Mouse (Mus musculus): ENCODE results near the gene Cd37. TPM values are rescaled to one million over a fixed set of nuclear protein-coding genes. Genes with fewer than 3 reads are reported as not detected.

The Cd37 gene
- polyA plus RNA-seq, 1 experiment from 2014 or later = 1.2 TPM

DNA sequence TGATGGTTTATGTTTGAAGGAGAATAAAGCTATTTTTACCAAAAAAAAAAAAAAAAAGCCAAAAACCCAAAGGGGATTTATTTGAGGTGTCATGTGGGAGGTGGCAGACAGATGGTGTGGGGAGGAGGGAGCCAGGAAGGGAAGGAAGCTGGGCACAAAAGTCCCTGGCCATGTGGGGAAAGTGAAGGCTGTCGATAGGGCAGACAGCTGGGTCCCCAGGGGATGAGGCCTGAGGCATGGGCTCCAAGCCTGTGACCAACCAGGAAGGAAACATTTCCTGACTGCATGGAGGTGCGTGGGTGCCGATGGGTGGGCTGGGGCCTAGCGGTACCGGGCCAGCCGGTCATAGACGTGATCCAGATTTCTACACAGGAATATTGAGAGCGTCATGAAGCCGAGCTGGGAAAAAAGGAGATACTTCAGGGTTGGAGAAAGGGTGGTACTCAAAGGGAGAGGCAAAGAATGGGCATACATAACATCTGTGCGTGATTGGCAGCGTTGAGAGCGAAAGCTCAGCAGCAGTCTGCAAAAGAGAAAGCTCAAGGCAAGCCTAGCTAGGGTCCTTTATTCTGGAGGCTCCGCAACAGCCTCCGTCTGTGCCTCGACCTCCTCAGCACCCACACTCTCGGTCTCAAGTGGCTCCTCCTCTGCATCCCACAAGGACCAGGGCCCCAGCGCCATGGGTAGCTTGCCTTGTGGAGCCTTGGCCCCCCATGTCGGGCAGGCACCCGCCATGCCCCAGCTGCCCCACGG, 5.2 kb downstream of the Cd37 start:
- Histone ChIP-seq H3K27me3 (peaks cover 34% of the 10 kb centered on the region), H3K4me3 (replicated peaks) (0 out of 2 replicates have a peak overlapping the region, but pooled peaks have one; percentile 10), H3K4me1 (peaks cover 41% of the 10 kb centered on the region), H3K27ac (peak overlapping the region; percentile 56), H3K9me3 (no peaks in the 10 kb centered on the region), H3K4me2 (peak overlapping the region; percentile 42), H3K9ac (peak overlapping the region; percentile 17; the same call in 1 of the 2 replicates), H3K36me3 (replicated peaks) (peaks cover 37% of the 10 kb centered on the region)
- ATAC-seq (ENCODE audit: low FRiP score) = peak; percentile 27; the same call in 1 of the 2 replicates
- WGBS = 26% methylated on average over 20 of the region's 20 CpGs

DNA sequence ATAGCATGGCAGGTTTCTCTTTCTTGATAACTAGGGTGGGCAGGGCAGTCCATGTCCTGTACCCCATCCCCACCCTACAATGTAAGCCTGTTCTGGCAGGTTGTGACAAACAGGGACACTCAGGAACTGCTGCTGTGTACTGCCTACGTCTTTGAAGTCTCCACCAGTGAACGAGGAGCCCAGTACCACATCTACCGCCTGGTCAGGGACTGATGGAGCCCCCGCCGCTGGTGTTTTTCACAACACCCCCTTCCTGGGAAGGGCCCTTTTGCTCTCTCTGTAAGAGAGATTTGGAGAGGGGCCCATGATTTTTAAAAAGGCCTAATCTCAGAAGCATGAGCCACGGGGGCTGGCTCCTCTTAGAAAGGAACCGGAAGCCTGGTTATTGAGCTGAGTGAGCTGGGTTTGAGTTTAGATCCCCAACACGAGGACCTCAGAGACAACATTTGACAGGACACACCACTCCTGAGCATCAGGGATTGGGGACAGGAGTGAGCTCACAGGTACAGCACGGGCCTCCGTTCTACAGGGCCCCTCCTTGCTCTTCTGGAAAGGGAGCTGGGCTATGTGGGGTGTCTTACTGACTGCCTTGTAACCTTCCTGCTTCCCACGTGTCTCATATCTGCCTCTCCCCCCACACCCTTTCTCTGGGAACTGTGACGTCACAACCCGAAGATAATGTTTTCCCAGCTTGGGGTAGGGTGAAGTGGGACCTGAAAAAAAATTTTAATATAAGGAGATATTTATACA, 6.0 kb downstream of the Cd37 start:
- WGBS = 69% methylated on average over 13 of the region's 13 CpGs
- Histone ChIP-seq H3K4me3 (replicated peaks) (no peak overlapping the region), H3K4me2 (no peak overlapping the region), H3K4me1 (peaks cover 41% of the 10 kb centered on the region), H3K27ac (peak overlapping the region; percentile 56; the same call in 1 of the 2 replicates), H3K27me3 (peaks cover 25% of the 10 kb centered on the region), H3K9me3 (no peaks in the 10 kb centered on the region), H3K36me3 (replicated peaks) (peaks cover 46% of the 10 kb centered on the region), H3K9ac (no peak overlapping the region)
- ATAC-seq (ENCODE audit: low FRiP score) = no peak

DNA sequence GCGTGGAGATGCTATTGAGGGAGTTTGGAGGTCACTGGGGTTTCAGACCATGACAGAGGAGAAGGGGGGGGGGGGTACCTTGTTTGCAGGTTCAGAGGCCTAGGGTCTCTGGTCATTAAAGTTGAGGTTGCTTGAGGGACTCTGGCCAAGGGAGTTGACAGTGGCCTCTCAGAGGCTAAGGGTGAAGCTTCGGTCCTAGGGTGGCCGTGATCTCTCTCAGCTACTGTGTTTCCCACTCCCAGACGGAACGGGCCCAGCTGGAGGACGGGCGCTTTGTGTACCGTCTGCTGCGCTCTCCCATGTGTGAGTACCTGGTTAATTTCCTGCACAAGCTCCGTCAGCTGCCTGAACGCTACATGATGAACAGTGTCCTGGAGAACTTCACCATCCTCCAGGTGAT, 7.0 kb downstream of the Cd37 start:
- no peak for ATAC-seq (ENCODE audit: low FRiP score)
- Histone ChIP-seq H3K36me3 (replicated peaks) (peaks cover 53% of the 10 kb centered on the region), H3K9me3 (no peaks in the 10 kb centered on the region), H3K9ac (no peak overlapping the region), H3K4me3 (replicated peaks) (no peak overlapping the region), H3K4me2 (no peak overlapping the region), H3K27me3 (peaks cover 16% of the 10 kb centered on the region), H3K4me1 (peaks cover 41% of the 10 kb centered on the region), H3K27ac (no peak overlapping the region)
- 92% methylated on average over 11 of the region's 11 CpGs for WGBS

GRCm38 (mm10) chr7:45231192-45231591, 7.7 kb downstream of the Cd37 start:
- H3K36me3 ChIP-seq (replicated peaks) = peaks cover 60% of the 10 kb centered on the region

GRCm38 (mm10) chr7:45229459-45230203, 9.3 kb downstream of the Cd37 start:
- peaks cover 28% of the 10 kb centered on the region for H3K4me1 ChIP-seq
- ATAC-seq (ENCODE audit: low FRiP score) = no peak
- H3K9me3 ChIP-seq = no peaks in the 10 kb centered on the region
- H3K36me3 ChIP-seq (replicated peaks) = peaks cover 76% of the 10 kb centered on the region
- no peak overlapping the region for H3K4me2 ChIP-seq
- peaks cover 3% of the 10 kb centered on the region; the same call in 1 of the 2 replicates for H3K27me3 ChIP-seq
- 90% methylated on average over 7 of the region's 7 CpGs for WGBS
- no peak overlapping the region for H3K9ac ChIP-seq
- no peak overlapping the region for H3K4me3 ChIP-seq (replicated peaks)
- no peak overlapping the region for H3K27ac ChIP-seq

More at GRCm38 (mm10) chr7:45231192-45231591, 7.7 kb downstream of the Cd37 start:
- Histone ChIP-seq H3K27ac (no peak overlapping the region), H3K4me3 (replicated peaks) (no peak overlapping the region), H3K9ac (no peak overlapping the region), H3K4me2 (no peak overlapping the region), H3K4me1 (peaks cover 41% of the 10 kb centered on the region), H3K9me3 (no peaks in the 10 kb centered on the region), H3K27me3 (peaks cover 9% of the 10 kb centered on the region)
- ATAC-seq (ENCODE audit: low FRiP score) = no peak
- WGBS = 94% methylated on average over 12 of the region's 12 CpGs

DNA sequence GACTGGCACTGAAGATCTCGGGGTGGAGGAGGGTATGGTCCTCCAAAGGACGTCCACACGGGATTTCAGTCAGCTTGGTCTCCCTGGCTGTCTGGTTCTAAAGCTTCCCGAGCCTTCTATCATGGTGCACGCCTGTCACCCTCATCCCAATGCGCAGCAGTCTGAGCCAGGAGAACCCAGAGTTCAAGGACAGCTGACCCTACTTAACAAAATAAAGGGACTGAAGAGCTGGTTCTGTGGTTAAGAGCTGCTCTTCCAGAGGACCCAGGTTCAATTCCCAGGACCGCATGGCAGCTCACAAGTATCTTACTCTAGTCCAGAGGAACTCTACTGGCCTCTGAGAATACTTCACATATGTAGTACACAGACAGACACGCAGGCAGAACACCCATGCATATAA, 9.9 kb downstream of the Cd37 start:
- no peak for ATAC-seq (ENCODE audit: low FRiP score)
- H3K4me2 ChIP-seq = no peak overlapping the region
- H3K27me3 ChIP-seq = peaks cover under 1% of the 10 kb centered on the region; the same call in 1 of the 2 replicates
- no peak overlapping the region for H3K27ac ChIP-seq
- peaks cover 22% of the 10 kb centered on the region for H3K4me1 ChIP-seq
- 95% methylated on average over 8 of the region's 8 CpGs for WGBS
- no peak overlapping the region for H3K9ac ChIP-seq
- H3K4me3 ChIP-seq (replicated peaks) = no peak overlapping the region
- peaks cover 82% of the 10 kb centered on the region for H3K36me3 ChIP-seq (replicated peaks)
- no peaks in the 10 kb centered on the region for H3K9me3 ChIP-seq

DNA sequence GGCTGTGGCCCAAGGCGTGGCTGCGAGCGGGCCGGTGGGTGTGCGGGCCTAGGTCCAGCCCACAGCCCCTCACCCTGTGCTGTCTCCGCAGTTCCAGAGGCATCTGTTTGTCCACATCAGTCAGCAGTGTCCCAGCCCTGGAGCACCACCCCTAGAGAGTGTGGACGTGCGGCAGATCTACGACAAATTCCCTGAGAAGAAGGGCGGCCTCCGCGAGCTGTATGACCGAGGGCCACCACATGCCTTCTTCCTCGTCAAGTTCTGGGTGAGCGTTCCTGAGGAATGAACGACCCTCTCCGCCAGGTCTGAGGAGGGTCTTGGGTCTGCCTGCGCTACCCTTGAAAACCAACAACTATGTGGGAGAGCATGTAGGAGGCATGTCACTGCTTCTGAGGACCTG, 10.4 kb downstream of the Cd37 start:
- no peak overlapping the region for H3K4me3 ChIP-seq (replicated peaks)
- H3K9me3 ChIP-seq = no peaks in the 10 kb centered on the region
- H3K4me2 ChIP-seq = no peak overlapping the region
- no peak for ATAC-seq (ENCODE audit: low FRiP score)
- WGBS = 94% methylated on average over 18 of the region's 18 CpGs
- peaks cover 17% of the 10 kb centered on the region for H3K4me1 ChIP-seq
- H3K36me3 ChIP-seq (replicated peaks) = peaks cover 86% of the 10 kb centered on the region
- no peak overlapping the region for H3K27ac ChIP-seq
- no peaks in the 10 kb centered on the region; the same call in 1 of the 2 replicates for H3K27me3 ChIP-seq
- H3K9ac ChIP-seq = no peak overlapping the region

GRCm38 (mm10) chr7:45226421-45226820, 12.5 kb downstream of the Cd37 start:
- no peak overlapping the region for H3K9ac ChIP-seq
- WGBS = 97% methylated on average over 5 of the region's 5 CpGs

GRCm38 (mm10) chr7:45224826-45225225, 14.1 kb downstream of the Cd37 start:
- ATAC-seq (ENCODE audit: low FRiP score) = no peak
- H3K27ac ChIP-seq = no peak overlapping the region
- H3K4me2 ChIP-seq = no peak overlapping the region
- peaks cover 11% of the 10 kb centered on the region; the same call in 1 of the 2 replicates for H3K4me1 ChIP-seq
- 96% methylated on average over 7 of the region's 7 CpGs for WGBS
- H3K27me3 ChIP-seq = no peaks in the 10 kb centered on the region
- peaks cover 96% of the 10 kb centered on the region for H3K36me3 ChIP-seq (replicated peaks)
- H3K9me3 ChIP-seq = no peaks in the 10 kb centered on the region
- H3K4me3 ChIP-seq (replicated peaks) = no peak overlapping the region
- no peak overlapping the region for H3K9ac ChIP-seq

More at GRCm38 (mm10) chr7:45226421-45226820, 12.5 kb downstream of the Cd37 start:
- H3K36me3 ChIP-seq (replicated peaks) = peaks cover 89% of the 10 kb centered on the region
- no peaks in the 10 kb centered on the region for H3K9me3 ChIP-seq
- no peak overlapping the region for H3K4me2 ChIP-seq
- no peak for ATAC-seq (ENCODE audit: low FRiP score)
- H3K4me1 ChIP-seq = peaks cover 2% of the 10 kb centered on the region; the same call in 1 of the 2 replicates
- H3K27me3 ChIP-seq = no peaks in the 10 kb centered on the region
- no peak overlapping the region for H3K27ac ChIP-seq
- H3K4me3 ChIP-seq (replicated peaks) = no peak overlapping the region

DNA sequence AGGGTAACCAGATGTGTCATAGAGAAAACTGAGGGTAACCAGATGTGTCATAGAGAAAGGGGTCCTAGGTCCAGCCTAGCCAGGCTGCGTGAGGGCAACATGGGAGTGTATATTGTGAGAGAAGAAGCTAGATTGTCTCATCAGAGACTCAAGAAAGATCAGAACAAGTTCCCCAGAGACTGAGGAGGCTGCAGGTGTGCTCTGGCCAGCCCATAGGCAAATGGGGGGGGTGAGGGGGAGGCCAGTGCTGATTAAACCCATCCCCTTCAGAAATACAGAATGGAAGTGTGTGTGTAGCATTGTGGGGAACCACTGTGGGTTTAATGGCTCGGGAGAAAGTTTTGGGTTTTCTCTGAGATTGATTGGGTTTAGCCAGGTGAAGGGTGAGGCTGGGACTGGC, 17.2 kb downstream of the Cd37 start:
- 86% methylated on average over 2 of the region's 2 CpGs for WGBS
- Histone ChIP-seq H3K27ac (no peak overlapping the region), H3K4me2 (no peak overlapping the region), H3K27me3 (no peaks in the 10 kb centered on the region), H3K4me3 (replicated peaks) (no peak overlapping the region), H3K9me3 (no peaks in the 10 kb centered on the region), H3K4me1 (peaks cover 41% of the 10 kb centered on the region), H3K36me3 (replicated peaks) (peaks cover 90% of the 10 kb centered on the region), H3K9ac (no peak overlapping the region)
- no peak for ATAC-seq (ENCODE audit: low FRiP score)

- Histone ChIP-seq H3K4me2 (peak overlapping the region; percentile 72), H3K9ac (peak overlapping the region; percentile 91), H3K36me3 (replicated peaks) (peaks cover 40% of the 10 kb centered on the region), H3K4me3 (replicated peaks) (peak overlapping the region; percentile 76), H3K4me1 (peaks cover 48% of the 10 kb centered on the region), H3K27me3 (peaks cover 8% of the 10 kb centered on the region), H3K27ac (peak overlapping the region; percentile 92), H3K9me3 (no peaks in the 10 kb centered on the region)
- ATAC-seq (ENCODE audit: low FRiP score) = peak; percentile 88
- WGBS = under 1% methylated on average over 13 of the region's 13 CpGs
Observed at GRCm38 (mm10) chr7:45216442-45217183, 22.3 kb downstream of the Cd37 start.
